Mouse (Mus musculus) brain, embryonic 14.5 days (tissue): ENCODE results near the gene Tmem156.

Experiments used
- CTCF ChIP-seq: fragments of 200-500 bp; IDR thresholded peaks from 2 replicates; pipeline ENCODE4 v1.5.1; 2012; ENCODE audit warnings: inconsistent platforms, mild to moderate bottlenecking, moderate library complexity, borderline replicate concordance; ENCODE audit not compliant: insufficient read depth, insufficient read length; ENCODE audit errors: extremely low read depth
- POLR2A ChIP-seq: fragments of 200-500 bp; IDR thresholded peaks from 2 replicates; pipeline ENCODE4 v1.6.1; 2012; ENCODE audit warnings: mild to moderate bottlenecking, inconsistent platforms, borderline replicate concordance; ENCODE audit not compliant: poor library complexity, insufficient read depth, insufficient read length, severe bottlenecking; ENCODE audit errors: extremely low read depth

GRCm38 (mm10) chr5:65131211-65131879 lies 39.4 kb upstream of the Tmem156 start:
- no peak for TF ChIP-seq POLR2A
- TF ChIP-seq CTCF: no peak
